Mouse (Mus musculus): Measurements from ENCODE around the gene Ccr7. TPM values are rescaled to one million over a fixed set of nuclear protein-coding genes. Genes with fewer than 3 reads are reported as not detected.

Gene Ccr7
- polyA plus RNA-seq, 1 experiment from 2014 or later: 0.32 TPM

- ATAC-seq (ENCODE audit: low read depth): no peak
- H3K27me3 ChIP-seq (ENCODE audit: control insufficient read depth, insufficient read depth, low read depth, low read length): no peaks in the 10 kb centered on the region; the same call in 1 of the 2 replicates
- H3K27ac ChIP-seq (ENCODE audit: low read length): no peak overlapping the region
- no peak overlapping the region for H3K4me2 ChIP-seq (ENCODE audit: low read depth, low read length)
- WGBS (ENCODE audit: insufficient replicate concordance): 60% methylated on average over 8 of the region's 8 CpGs
- no peaks in the 10 kb centered on the region for H3K36me3 ChIP-seq (ENCODE audit: control insufficient read depth, insufficient read depth)
- no peak overlapping the region for H3K4me3 ChIP-seq (ENCODE audit: low read depth, low read length)
- H3K9me3 ChIP-seq (replicated peaks; ENCODE audit: control insufficient read depth, low read length): no peaks in the 10 kb centered on the region
- no peak overlapping the region for H3K9ac ChIP-seq (ENCODE audit: low read depth, low read length)
- peaks cover 4% of the 10 kb centered on the region for H3K4me1 ChIP-seq (ENCODE audit: control insufficient read depth, low read depth, low read length)
Observed at GRCm38 (mm10) chr11:99135047-99135440, 19.8 kb downstream of the Ccr7 start.

DNA sequence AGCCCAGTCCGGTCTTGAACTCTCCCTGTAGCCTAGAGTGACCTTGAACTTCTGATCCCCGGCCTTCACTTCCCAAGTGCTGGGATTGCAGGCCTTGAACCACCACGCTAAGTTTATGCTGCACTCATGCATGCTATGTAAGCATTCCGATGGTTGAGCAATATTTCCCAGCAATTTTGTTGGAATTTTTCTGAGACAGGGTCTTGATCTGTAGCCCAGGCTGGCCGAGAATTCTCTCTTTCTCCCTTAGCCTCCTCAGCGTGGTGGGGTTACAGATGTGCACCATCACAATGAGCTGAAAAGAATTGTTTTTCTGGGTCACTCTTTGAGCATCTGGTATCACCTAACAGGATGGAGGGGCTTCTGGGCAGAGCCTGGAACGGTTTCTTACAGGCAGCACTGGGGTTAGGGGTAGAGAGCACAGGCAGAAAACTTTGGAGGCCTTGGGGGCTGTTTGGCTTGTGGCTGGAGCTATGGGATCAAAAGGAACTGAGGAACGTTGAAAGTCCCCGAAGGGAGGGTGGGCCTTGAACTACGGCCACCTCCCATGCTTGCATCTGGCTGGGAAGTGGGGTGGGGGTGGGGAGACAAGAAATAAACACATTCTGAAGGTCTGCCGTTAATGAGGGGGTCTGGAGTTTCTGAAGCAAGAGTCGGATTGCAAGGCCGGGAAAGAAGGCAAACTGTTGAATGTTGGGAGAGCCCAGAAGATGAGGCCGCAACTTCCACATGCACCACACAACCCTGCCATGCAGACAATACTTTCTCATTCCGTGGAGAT lies 20.4 kb downstream of the Ccr7 start:
- Histone ChIP-seq H3K9me3 (replicated peaks; ENCODE audit: control insufficient read depth, low read length) (no peaks in the 10 kb centered on the region), H3K4me2 (ENCODE audit: low read depth, low read length) (no peak overlapping the region), H3K27ac (ENCODE audit: low read length) (no peak overlapping the region), H3K4me3 (ENCODE audit: low read depth, low read length) (no peak overlapping the region), H3K27me3 (ENCODE audit: control insufficient read depth, insufficient read depth, low read depth, low read length) (no peaks in the 10 kb centered on the region; the same call in 1 of the 2 replicates), H3K4me1 (ENCODE audit: control insufficient read depth, low read depth, low read length) (peaks cover 4% of the 10 kb centered on the region), H3K9ac (ENCODE audit: low read depth, low read length) (no peak overlapping the region), H3K36me3 (ENCODE audit: control insufficient read depth, insufficient read depth) (no peaks in the 10 kb centered on the region)
- 43% methylated on average over 15 of the region's 15 CpGs for WGBS (ENCODE audit: insufficient replicate concordance)
- no peak for ATAC-seq (ENCODE audit: low read depth)

- H3K4me1 ChIP-seq (ENCODE audit: control insufficient read depth, low read depth, low read length): peaks cover 4% of the 10 kb centered on the region
- H3K27ac ChIP-seq (ENCODE audit: low read length): no peak overlapping the region
- no peaks in the 10 kb centered on the region; the same call in 1 of the 2 replicates for H3K27me3 ChIP-seq (ENCODE audit: control insufficient read depth, insufficient read depth, low read depth, low read length)
- H3K4me3 ChIP-seq (ENCODE audit: low read depth, low read length): no peak overlapping the region
- H3K36me3 ChIP-seq (ENCODE audit: control insufficient read depth, insufficient read depth): no peaks in the 10 kb centered on the region
- H3K4me2 ChIP-seq (ENCODE audit: low read depth, low read length): no peak overlapping the region
- H3K9me3 ChIP-seq (replicated peaks; ENCODE audit: control insufficient read depth, low read length): no peaks in the 10 kb centered on the region
- no peak overlapping the region for H3K9ac ChIP-seq (ENCODE audit: low read depth, low read length)
- ATAC-seq (ENCODE audit: low read depth): no peak
- 15% methylated on average over 5 of the region's 5 CpGs for WGBS (ENCODE audit: insufficient replicate concordance)
Observed at GRCm38 (mm10) chr11:99133285-99133897, 21.5 kb downstream of the Ccr7 start.

- Histone ChIP-seq H3K4me2 (ENCODE audit: low read depth, low read length) (no peak overlapping the region), H3K4me1 (ENCODE audit: control insufficient read depth, low read depth, low read length) (peaks cover 4% of the 10 kb centered on the region), H3K9me3 (replicated peaks; ENCODE audit: control insufficient read depth, low read length) (no peaks in the 10 kb centered on the region), H3K4me3 (ENCODE audit: low read depth, low read length) (no peak overlapping the region), H3K9ac (ENCODE audit: low read depth, low read length) (no peak overlapping the region), H3K27ac (ENCODE audit: low read length) (no peak overlapping the region), H3K36me3 (ENCODE audit: control insufficient read depth, insufficient read depth) (no peaks in the 10 kb centered on the region), H3K27me3 (ENCODE audit: control insufficient read depth, insufficient read depth, low read depth, low read length) (no peaks in the 10 kb centered on the region; the same call in 1 of the 2 replicates)
- ATAC-seq (ENCODE audit: low read depth): peak; percentile 21; the same call in 1 of the 2 replicates
- WGBS (ENCODE audit: insufficient replicate concordance): 14% methylated on average over 11 of the region's 11 CpGs
Observed at GRCm38 (mm10) chr11:99132091-99132730, 22.7 kb downstream of the Ccr7 start.

DNA sequence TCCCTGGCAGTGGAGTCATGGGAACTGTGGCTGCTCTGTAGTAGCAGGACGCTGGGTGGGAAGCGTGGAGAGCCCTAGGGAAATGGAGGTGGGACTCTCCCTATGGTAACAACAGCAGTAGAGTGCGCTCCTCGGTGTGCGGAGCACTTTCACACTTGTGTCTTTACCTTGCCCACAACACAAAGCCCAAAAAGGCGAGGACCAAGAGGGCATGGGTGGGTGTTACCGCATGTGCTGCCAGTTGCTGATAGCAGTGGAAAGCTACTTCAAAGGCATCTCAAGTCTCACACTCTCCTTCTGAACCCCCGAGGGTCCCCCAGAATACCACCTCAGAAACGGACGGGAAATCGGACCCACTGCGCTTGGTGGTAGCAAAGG lies 23.4 kb downstream of the Ccr7 start:
- H3K36me3 ChIP-seq (ENCODE audit: control insufficient read depth, insufficient read depth): no peaks in the 10 kb centered on the region
- no peak overlapping the region for H3K4me2 ChIP-seq (ENCODE audit: low read depth, low read length)
- WGBS (ENCODE audit: insufficient replicate concordance): 28% methylated on average over 12 of the region's 12 CpGs
- peaks cover 4% of the 10 kb centered on the region for H3K4me1 ChIP-seq (ENCODE audit: control insufficient read depth, low read depth, low read length)
- H3K4me3 ChIP-seq (ENCODE audit: low read depth, low read length): no peak overlapping the region
- no peaks in the 10 kb centered on the region for H3K9me3 ChIP-seq (replicated peaks; ENCODE audit: control insufficient read depth, low read length)
- H3K27ac ChIP-seq (ENCODE audit: low read length): no peak overlapping the region
- ATAC-seq (ENCODE audit: low read depth): no peak
- H3K9ac ChIP-seq (ENCODE audit: low read depth, low read length): no peak overlapping the region
- H3K27me3 ChIP-seq (ENCODE audit: control insufficient read depth, insufficient read depth, low read depth, low read length): no peaks in the 10 kb centered on the region; the same call in 1 of the 2 replicates

- H3K4me1 ChIP-seq (ENCODE audit: control insufficient read depth, low read depth, low read length): peaks cover 4% of the 10 kb centered on the region
- WGBS (ENCODE audit: insufficient replicate concordance): 41% methylated on average over 5 of the region's 5 CpGs
Observed at GRCm38 (mm10) chr11:99130736-99131462, 24.0 kb downstream of the Ccr7 start.

GRCm38 (mm10) chr11:99129287-99129686 lies 25.6 kb downstream of the Ccr7 start:
- Histone ChIP-seq H3K27me3 (ENCODE audit: control insufficient read depth, insufficient read depth, low read depth, low read length) (no peaks in the 10 kb centered on the region; the same call in 1 of the 2 replicates), H3K9me3 (replicated peaks; ENCODE audit: control insufficient read depth, low read length) (no peaks in the 10 kb centered on the region), H3K9ac (ENCODE audit: low read depth, low read length) (no peak overlapping the region), H3K4me3 (ENCODE audit: low read depth, low read length) (no peak overlapping the region), H3K4me2 (ENCODE audit: low read depth, low read length) (no peak overlapping the region), H3K27ac (ENCODE audit: low read length) (no peak overlapping the region), H3K36me3 (ENCODE audit: control insufficient read depth, insufficient read depth) (no peaks in the 10 kb centered on the region), H3K4me1 (ENCODE audit: control insufficient read depth, low read depth, low read length) (peaks cover 4% of the 10 kb centered on the region)
- 38% methylated on average over 2 of the region's 2 CpGs for WGBS (ENCODE audit: insufficient replicate concordance)
- ATAC-seq (ENCODE audit: low read depth): no peak

More at GRCm38 (mm10) chr11:99130736-99131462, 24.0 kb downstream of the Ccr7 start:
- ATAC-seq (ENCODE audit: low read depth): no peak
- H3K4me3 ChIP-seq (ENCODE audit: low read depth, low read length): no peak overlapping the region
- no peak overlapping the region for H3K4me2 ChIP-seq (ENCODE audit: low read depth, low read length)
- H3K27ac ChIP-seq (ENCODE audit: low read length): no peak overlapping the region
- H3K27me3 ChIP-seq (ENCODE audit: control insufficient read depth, insufficient read depth, low read depth, low read length): no peaks in the 10 kb centered on the region; the same call in 1 of the 2 replicates
- no peaks in the 10 kb centered on the region for H3K9me3 ChIP-seq (replicated peaks; ENCODE audit: control insufficient read depth, low read length)
- H3K9ac ChIP-seq (ENCODE audit: low read depth, low read length): no peak overlapping the region
- no peaks in the 10 kb centered on the region for H3K36me3 ChIP-seq (ENCODE audit: control insufficient read depth, insufficient read depth)

GRCm38 (mm10) chr11:99127785-99128682 lies 26.8 kb downstream of the Ccr7 start:
- no peak overlapping the region for H3K4me3 ChIP-seq (ENCODE audit: low read depth, low read length)

More at GRCm38 (mm10) chr11:99127785-99128682, 26.8 kb downstream of the Ccr7 start:
- 40% methylated on average over 18 of the region's 18 CpGs for WGBS (ENCODE audit: insufficient replicate concordance)
- Histone ChIP-seq H3K36me3 (ENCODE audit: control insufficient read depth, insufficient read depth) (no peaks in the 10 kb centered on the region), H3K9me3 (replicated peaks; ENCODE audit: control insufficient read depth, low read length) (no peaks in the 10 kb centered on the region), H3K4me1 (ENCODE audit: control insufficient read depth, low read depth, low read length) (peaks cover 4% of the 10 kb centered on the region; the same call in 1 of the 2 replicates), H3K9ac (ENCODE audit: low read depth, low read length) (no peak overlapping the region), H3K27me3 (ENCODE audit: control insufficient read depth, insufficient read depth, low read depth, low read length) (no peaks in the 10 kb centered on the region; the same call in 1 of the 2 replicates), H3K27ac (ENCODE audit: low read length) (no peak overlapping the region), H3K4me2 (ENCODE audit: low read depth, low read length) (no peak overlapping the region)
- no peak for ATAC-seq (ENCODE audit: low read depth)
